Comparison of ENCODE assay signal across 8 mouse cellular contexts in the genomic region with DNA sequence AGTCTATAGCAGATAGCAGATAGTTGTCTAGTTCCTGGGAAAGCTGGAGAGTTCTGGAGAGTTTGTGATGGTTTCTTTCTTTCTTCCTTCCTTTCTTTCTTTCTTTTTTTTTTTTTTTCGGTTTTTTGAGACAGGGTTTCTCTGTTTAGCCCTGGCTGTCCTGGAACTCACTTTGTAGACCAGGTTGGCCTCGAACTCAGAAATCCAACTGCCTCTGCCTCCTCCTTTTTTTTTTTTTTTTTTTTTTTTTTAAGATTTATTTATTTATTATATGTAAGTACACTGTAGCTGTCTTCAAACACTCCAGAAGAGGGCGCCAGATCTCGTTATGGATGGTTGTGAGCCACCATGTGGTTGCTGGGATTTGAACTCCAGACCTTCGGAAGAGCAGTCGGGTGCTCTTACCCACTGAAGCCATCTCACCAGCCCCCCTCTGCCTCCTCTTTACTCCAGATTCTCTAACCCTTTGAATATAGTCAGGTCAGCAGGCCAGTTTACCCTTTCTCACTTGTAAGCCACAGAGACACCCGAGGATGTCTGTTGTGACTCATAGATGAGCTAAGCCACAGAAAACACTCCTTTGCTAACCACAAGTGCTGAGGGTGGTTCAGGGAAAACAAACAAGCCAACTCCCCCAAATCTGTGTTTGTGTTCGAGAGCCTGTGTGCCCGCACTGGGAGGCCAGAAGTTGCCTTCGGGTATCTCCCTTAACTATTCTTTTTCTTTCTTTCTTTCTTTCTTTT. TPM values are rescaled to one million over a fixed set of nuclear protein-coding genes. Genes with fewer than 3 reads are reported as not detected.
A peak's percentile ranks its signal among the peaks of the same experiment; 100 is the strongest.
DNase-seq lines count a peak whose midpoint lies in the region; ATAC-seq and TF ChIP-seq lines count a peak whose summit lies in the region.
"Not testable (repeated sequence)": the region's sequence is repeated elsewhere in the genome, so short reads cannot be mapped to it uniquely, and the experiment has no call there.

No protein-coding gene starts in this region.

- H3K4me1 ChIP-seq in MEL (ENCODE audit: control insufficient read depth in 1 of 2, insufficient read depth in 2 of 2, low read length in 2 of 2); hindbrain, postnatal 0 days (ENCODE audit: insufficient read depth, low read length); stomach, postnatal 0 days (replicated peaks; ENCODE audit: control insufficient read depth, insufficient read depth): not testable (repeated sequence)
- peaks cover 14% of the 10 kb centered on the region for H3K4me1 ChIP-seq in embryonic facial prominence, embryonic 15.5 days
- peaks cover 28% of the 10 kb centered on the region for H3K4me1 ChIP-seq in liver, embryonic 12.5 days
- H3K4me1 ChIP-seq in midbrain, embryonic 15.5 days = peaks cover 15% of the 10 kb centered on the region

- ATAC-seq in embryonic facial prominence, embryonic 15.5 days (ENCODE audit: insufficient number of reproducible peaks, low FRiP score, low TSS enrichment, low read depth); hindbrain, postnatal 0 days; liver, embryonic 12.5 days; midbrain, embryonic 15.5 days (replicated peaks); stomach, postnatal 0 days (ENCODE audit: low FRiP score, low TSS enrichment): not testable (repeated sequence)

- peak; percentile 56 for DNase-seq in A20 (ENCODE audit: low read depth, low spot score)
- DNase-seq in MEL (ENCODE audit: low read depth, low spot score) = peak; percentile 77
- DNase-seq in adrenal gland, adult 2 months = peak; percentile 13
- not testable (repeated sequence) for DNase-seq in hindbrain, postnatal 0 days (ENCODE audit: low spot score); stomach, postnatal 0 days (ENCODE audit: low spot score)

- not testable (repeated sequence) for H3K27me3 ChIP-seq in MEL (ENCODE audit: control insufficient read depth in 1 of 2, insufficient read depth in 2 of 2, low read length in 2 of 2); embryonic facial prominence, embryonic 15.5 days; hindbrain, postnatal 0 days (ENCODE audit: insufficient read depth, low read length); liver, embryonic 12.5 days (replicated peaks); midbrain, embryonic 15.5 days (replicated peaks); stomach, postnatal 0 days (ENCODE audit: control insufficient read depth, insufficient read depth, low read length)

- peaks cover 0 to 17% of the 10 kb centered on the region in 2 experiments; a peak in 2 of 4 replicates for H3K36me3 ChIP-seq in MEL (ENCODE audit: control insufficient read depth in 1 of 2, insufficient read depth in 2 of 2, low read length in 2 of 2)
- not testable (repeated sequence) for H3K36me3 ChIP-seq in embryonic facial prominence, embryonic 15.5 days; hindbrain, postnatal 0 days (ENCODE audit: insufficient read depth, low read length); liver, embryonic 12.5 days; midbrain, embryonic 15.5 days (replicated peaks); stomach, postnatal 0 days (ENCODE audit: control insufficient read depth, insufficient read depth, low read length)

- 71% methylated on average over 10 of the region's 10 CpGs for WGBS in embryonic facial prominence, embryonic 15.5 days
- WGBS in hindbrain, postnatal 0 days = 80% methylated on average over 10 of the region's 10 CpGs
- 70% methylated on average over 10 of the region's 10 CpGs for WGBS in liver, embryonic 12.5 days (ENCODE audit: insufficient replicate concordance)
- 76% methylated on average over 10 of the region's 10 CpGs for WGBS in midbrain, embryonic 15.5 days
- 67% methylated on average over 10 of the region's 10 CpGs for WGBS in stomach, postnatal 0 days

- H3K4me3 ChIP-seq in MEL (ENCODE audit: control insufficient read depth in 1 of 2, insufficient read depth in 1 of 2, low read depth in 2 of 2, low read length in 2 of 2) = peak overlapping the region; percentile 50 to 55
- H3K4me3 ChIP-seq in embryonic facial prominence, embryonic 15.5 days (replicated peaks); hindbrain, postnatal 0 days (ENCODE audit: low read length); liver, embryonic 12.5 days; midbrain, embryonic 15.5 days; stomach, postnatal 0 days (ENCODE audit: low read depth, low read length): not testable (repeated sequence)

- TF ChIP-seq EP300 in MEL (IDR thresholded peaks at IDR 0.05; ENCODE audit: low read depth in 1 of 2, low read length in 2 of 2) = peak in 1 of 2 experiments; percentile 24; a peak in 1 of 4 replicates
- TF ChIP-seq EP300 in stomach, postnatal 0 days (optimal IDR thresholded peaks at IDR 0.05) = not testable (repeated sequence)

- H3K79me2 ChIP-seq in MEL (ENCODE audit: control insufficient read depth, insufficient read depth, low read length, poor library complexity) = peaks cover 22% of the 10 kb centered on the region

- peak overlapping the region; percentile 96 for H3K27ac ChIP-seq in MEL (ENCODE audit: control insufficient read depth, low read depth, low read length)
- peak overlapping the region; percentile 86 for H3K27ac ChIP-seq in embryonic facial prominence, embryonic 15.5 days (replicated peaks)
- H3K27ac ChIP-seq in hindbrain, postnatal 0 days = peak overlapping the region; percentile 83; the same call in 1 of the 2 replicates
- H3K27ac ChIP-seq in liver, embryonic 12.5 days = not testable (repeated sequence)
- 0 out of 2 replicates have a peak overlapping the region, but pooled peaks have one; percentile 84 for H3K27ac ChIP-seq in midbrain, embryonic 15.5 days
- peak overlapping the region; percentile 94; the same call in 1 of the 2 replicates for H3K27ac ChIP-seq in stomach, postnatal 0 days (replicated peaks)

- H3K4me2 ChIP-seq in embryonic facial prominence, embryonic 15.5 days (replicated peaks); hindbrain, postnatal 0 days (ENCODE audit: low read depth, low read length); liver, embryonic 12.5 days; midbrain, embryonic 15.5 days; stomach, postnatal 0 days (replicated peaks; ENCODE audit: low read depth): not testable (repeated sequence)

- peak overlapping the region; percentile 91 for H3K9ac ChIP-seq in MEL (ENCODE audit: control insufficient read depth, low read depth, low read length, poor library complexity, severe bottlenecking)
- H3K9ac ChIP-seq in embryonic facial prominence, embryonic 15.5 days; hindbrain, postnatal 0 days (replicated peaks; ENCODE audit: low read length); midbrain, embryonic 15.5 days; stomach, postnatal 0 days (ENCODE audit: low read length): not testable (repeated sequence)
- H3K9ac ChIP-seq in liver, embryonic 12.5 days = peak overlapping the region; percentile 69; the same call in 1 of the 2 replicates

- not testable (repeated sequence) for H3K9me3 ChIP-seq in MEL (replicated peaks; ENCODE audit: insufficient read depth, low read length); embryonic facial prominence, embryonic 15.5 days (replicated peaks); hindbrain, postnatal 0 days (ENCODE audit: low read length); liver, embryonic 12.5 days (replicated peaks); midbrain, embryonic 15.5 days; stomach, postnatal 0 days (ENCODE audit: control insufficient read depth, low read length)

- TF ChIP-seq CTCF in MEL (IDR thresholded peaks at IDR 0.05 in 2 of 3, conservative IDR thresholded peaks at IDR 0.05 in 1 of 3; ENCODE audit: control insufficient read depth in 1 of 3, insufficient read depth in 1 of 3, low read depth in 2 of 3, low read length in 3 of 3, poor library complexity in 1 of 3, severe bottlenecking in 1 of 3) = peak in 1 of 3 experiments; percentile 12; a peak in 1 of 6 replicates
- peak; percentile 7; the same call in 1 of the 2 replicates for TF ChIP-seq CTCF in hindbrain, postnatal 0 days (IDR thresholded peaks at IDR 0.05; ENCODE audit: low read depth)
- TF ChIP-seq CTCF in stomach, postnatal 0 days (IDR thresholded peaks at IDR 0.05; ENCODE audit: low read depth) = peak; percentile 37

- not testable (repeated sequence) for TF ChIP-seq RAD21 in MEL (IDR thresholded peaks at IDR 0.05; ENCODE audit: low read depth, low read length)

- not testable (repeated sequence) for TF ChIP-seq POLR2A in MEL (IDR thresholded peaks at IDR 0.05; ENCODE audit: control insufficient read depth in 1 of 2, insufficient read depth in 1 of 2, low read depth in 1 of 2, low read length in 2 of 2, poor library complexity in 1 of 2)

RNA-seq across cellular contexts. Expression of a gene that starts 1.4 kb away (rescaled TPM):
- total RNA-seq in MEL (2012; rRNA removed) = 69.1 and 71.4 TPM in 2 replicates
- polyA plus RNA-seq in MEL (2012; ENCODE audit: insufficient read depth in 1 of 2, insufficient read length in 2 of 2, low read depth in 1 of 2, low replicate concordance in 2 of 2, missing spikeins in 1 of 2) = 100 to 1,000 TPM in 1 of 2 experiments, not detected in 1; 199 TPM
- 100 to 1,000 TPM; 200 to 247 TPM for total RNA-seq in adrenal gland, adult 2 months (2021)
- polyA plus RNA-seq in adrenal gland, adult 2 months (2012; rRNA removed) = 204 and 227 TPM in 2 replicates
- 123 and 127 TPM in 2 replicates for polyA plus RNA-seq in embryonic facial prominence, embryonic 15.5 days (2015; fragmentation: Nextera tagmentation; extraction: Ambion mirVana)
- total RNA-seq in hindbrain, postnatal 0 days (2014; rRNA removed) = 598 and 874 TPM in 2 replicates
- 267 and 268 TPM in 2 replicates for polyA plus RNA-seq in hindbrain, postnatal 0 days (2015; fragmentation: Nextera tagmentation; extraction: Ambion mirVana)
- polyA plus RNA-seq in liver, embryonic 12.5 days (2016; fragmentation: Nextera tagmentation; extraction: Ambion mirVana) = 93.9 and 95.3 TPM in 2 replicates
- 144 and 149 TPM in 2 replicates for polyA plus RNA-seq in midbrain, embryonic 15.5 days (2015; fragmentation: Nextera tagmentation; extraction: Ambion mirVana)
- polyA plus RNA-seq in stomach, postnatal 0 days (2015; fragmentation: Nextera tagmentation; extraction: Ambion mirVana) = 130 and 136 TPM in 2 replicates

RNA-seq across cellular contexts. Expression of a gene that starts 25.4 kb away (rescaled TPM):
- 0.10 and 0.12 TPM in 2 replicates for total RNA-seq in MEL (2012; rRNA removed)
- 1 to 10 TPM in 1 of 2 experiments, not detected in 1; 3.6 TPM for polyA plus RNA-seq in MEL (2012; ENCODE audit: insufficient read depth in 1 of 2, insufficient read length in 2 of 2, low read depth in 1 of 2, low replicate concordance in 2 of 2, missing spikeins in 1 of 2)
- total RNA-seq in adrenal gland, adult 2 months (2021) = 10 to 100 TPM; 11.0 to 12.3 TPM
- 7.2 and 9.5 TPM in 2 replicates for polyA plus RNA-seq in adrenal gland, adult 2 months (2012; rRNA removed)
- 53.6 and 55.8 TPM in 2 replicates for polyA plus RNA-seq in embryonic facial prominence, embryonic 15.5 days (2015; fragmentation: Nextera tagmentation; extraction: Ambion mirVana)
- 23.1 and 27.2 TPM in 2 replicates for total RNA-seq in hindbrain, postnatal 0 days (2014; rRNA removed)
- polyA plus RNA-seq in hindbrain, postnatal 0 days (2015; fragmentation: Nextera tagmentation; extraction: Ambion mirVana) = 16.5 and 16.7 TPM in 2 replicates
- polyA plus RNA-seq in liver, embryonic 12.5 days (2016; fragmentation: Nextera tagmentation; extraction: Ambion mirVana) = 5.9 and 6.2 TPM in 2 replicates
- polyA plus RNA-seq in midbrain, embryonic 15.5 days (2015; fragmentation: Nextera tagmentation; extraction: Ambion mirVana) = 33.2 and 35.1 TPM in 2 replicates
- polyA plus RNA-seq in stomach, postnatal 0 days (2015; fragmentation: Nextera tagmentation; extraction: Ambion mirVana) = 11.3 and 11.4 TPM in 2 replicates
